Mouse (Mus musculus): Measurements from ENCODE around the gene Pde5a.
A peak's percentile ranks its signal among the peaks of the same experiment; 100 is the strongest.

Pde5a gene

GRCm38 (mm10) chr3:122859829-122860228 lies 131.1 kb downstream of the Pde5a start:
- peak; percentile 54 for DNase-seq (ENCODE audit: low spot score)

DNA sequence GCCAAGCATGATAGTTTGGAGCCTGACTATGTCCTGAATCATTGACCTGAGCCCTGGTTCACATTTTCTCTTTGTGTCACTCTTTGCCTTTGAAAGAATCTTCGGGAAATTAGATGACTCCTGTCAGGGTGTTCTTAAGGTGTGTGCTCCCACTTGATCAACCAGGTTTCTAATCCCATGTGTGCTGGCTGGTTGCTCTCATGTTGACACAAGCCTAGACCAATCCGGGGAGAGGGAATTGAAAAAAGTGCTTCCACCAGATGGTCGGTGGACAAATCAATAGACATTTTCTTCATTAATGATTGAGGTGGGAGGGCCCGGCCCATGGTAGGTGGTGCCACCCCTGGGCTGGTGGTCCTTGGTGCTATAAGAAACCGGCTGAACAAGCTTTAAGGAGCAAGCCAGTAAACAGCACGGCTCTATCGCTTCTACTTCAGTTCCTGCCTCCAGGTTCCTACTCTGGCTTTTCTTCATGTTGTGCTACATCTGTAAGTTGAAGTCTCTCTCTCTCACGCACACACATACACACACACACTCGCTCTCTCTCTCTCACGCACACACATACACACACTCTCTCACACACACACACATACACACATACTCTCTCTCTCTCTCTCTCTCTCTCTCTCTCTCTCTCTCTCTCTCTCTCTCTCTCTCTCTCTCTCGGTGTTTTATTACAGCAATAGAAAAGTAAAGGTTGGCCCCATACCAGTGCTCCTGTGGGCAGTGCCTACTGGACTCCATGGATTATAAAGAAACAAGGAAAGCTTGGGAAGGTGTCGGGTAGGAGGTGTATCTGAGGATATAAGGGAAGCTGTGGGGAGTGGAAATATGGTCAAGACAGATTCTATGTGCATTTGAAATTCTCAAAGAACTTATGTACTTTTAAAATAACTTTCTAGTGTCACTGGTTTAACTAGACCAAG lies 132.1 kb downstream of the Pde5a start:
- no peak for DNase-seq (ENCODE audit: low spot score)

GRCm38 (mm10) chr3:122865092-122865491 lies 136.3 kb downstream of the Pde5a start:
- DNase-seq (ENCODE audit: low spot score) = peak; percentile 17

DNA sequence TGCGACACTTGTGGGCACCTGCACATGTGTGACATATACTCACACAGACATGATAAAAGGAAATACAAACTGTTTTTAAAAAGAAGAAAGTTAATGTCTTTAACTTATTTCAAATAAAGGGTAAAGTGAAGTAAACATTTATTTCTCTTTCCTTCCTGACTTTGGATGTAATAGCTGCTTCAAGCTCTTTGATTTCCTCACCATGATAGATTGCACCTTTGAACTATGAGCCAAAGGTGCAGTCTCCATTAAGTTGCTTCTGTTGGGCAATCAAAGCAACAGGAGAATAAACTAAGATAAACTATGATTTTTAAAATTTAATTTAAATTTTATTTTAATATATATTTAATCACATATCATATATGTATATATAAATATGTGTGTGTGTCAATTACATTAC lies 139.5 kb downstream of the Pde5a start:
- no peak for DNase-seq (ENCODE audit: low spot score)

DNA sequence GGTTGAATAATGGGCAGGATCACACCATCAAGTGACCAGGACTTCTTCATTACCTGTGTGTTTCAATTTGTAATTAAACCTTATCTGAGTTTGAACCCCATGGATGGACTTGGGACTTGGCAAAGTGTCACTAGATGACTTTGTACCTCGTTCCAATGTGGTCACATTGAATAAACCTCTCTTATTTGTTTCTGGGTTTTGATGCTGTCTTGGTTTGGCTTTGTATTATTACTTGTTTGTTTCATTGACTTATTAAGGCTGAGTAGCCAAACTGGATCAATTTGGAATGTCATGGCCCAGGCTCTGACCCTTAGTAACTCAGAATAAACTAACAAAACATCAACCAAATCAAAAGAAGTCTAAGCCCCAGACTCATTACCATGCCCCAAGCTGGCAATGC lies 142.8 kb downstream of the Pde5a start:
- DNase-seq (ENCODE audit: low spot score) = no peak

- no peak for DNase-seq (ENCODE audit: low spot score)
Measured at GRCm38 (mm10) chr3:122876870-122877269, 148.1 kb downstream of the Pde5a start.

DNA sequence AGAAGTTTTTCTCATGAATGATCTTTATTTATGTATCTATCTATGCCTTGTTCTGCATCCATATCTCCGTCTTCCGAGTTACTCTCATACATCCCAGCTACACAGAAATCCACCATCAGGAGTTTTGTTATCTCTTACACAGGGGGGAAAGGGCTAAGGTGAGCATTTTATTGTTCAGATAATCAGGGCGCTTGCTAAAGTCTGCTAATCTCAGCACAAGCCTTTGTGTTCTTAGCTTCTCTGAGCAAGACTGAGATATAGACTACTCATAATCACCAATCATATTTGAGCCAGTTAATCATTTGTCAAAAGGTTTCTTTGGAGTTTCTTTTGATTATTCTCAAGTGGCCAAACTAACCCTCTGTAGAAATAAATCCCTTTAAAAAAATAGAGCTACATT lies 148.8 kb downstream of the Pde5a start:
- DNase-seq (ENCODE audit: low spot score) = no peak

GRCm38 (mm10) chr3:122878705-122879315 lies 150.1 kb downstream of the Pde5a start:
- no peak for DNase-seq (ENCODE audit: low spot score)

DNA sequence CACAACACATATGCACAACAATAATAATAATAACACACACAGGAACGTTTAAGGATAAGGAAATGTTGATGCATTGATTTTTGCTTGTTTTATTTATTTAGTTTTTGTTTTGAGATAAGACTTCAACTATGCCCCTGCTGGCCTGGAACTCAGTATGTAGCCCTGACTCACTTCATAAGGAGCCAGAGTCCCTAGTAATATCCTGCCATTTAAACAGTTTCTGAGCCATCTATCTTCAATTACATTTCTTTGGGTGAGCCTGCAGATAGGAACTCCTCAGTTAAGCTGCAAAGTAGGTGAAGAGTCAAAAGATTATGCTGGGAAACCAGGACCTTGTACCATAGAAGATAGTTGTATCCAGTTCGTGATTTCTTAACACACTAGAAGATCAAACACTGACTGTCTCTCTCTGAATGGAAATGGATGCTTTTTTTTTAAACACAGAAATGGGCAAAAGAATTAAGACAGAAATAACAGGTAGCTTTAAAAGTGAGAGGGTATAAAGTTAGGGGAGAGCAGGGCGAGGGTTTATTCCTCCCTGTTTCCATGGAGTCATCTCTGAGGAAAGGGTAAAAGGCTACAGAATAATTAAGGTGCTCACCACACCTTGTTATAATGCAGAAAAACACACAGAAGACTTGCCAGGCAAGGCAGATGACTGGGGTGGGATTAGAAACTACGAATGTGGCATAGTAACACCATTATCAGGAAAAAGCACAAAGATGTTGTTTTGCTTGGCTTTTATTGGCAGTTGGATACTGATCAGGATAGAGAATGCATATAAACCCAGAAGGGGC lies 159.0 kb downstream of the Pde5a start:
- DNase-seq (ENCODE audit: low spot score) = no peak

DNA sequence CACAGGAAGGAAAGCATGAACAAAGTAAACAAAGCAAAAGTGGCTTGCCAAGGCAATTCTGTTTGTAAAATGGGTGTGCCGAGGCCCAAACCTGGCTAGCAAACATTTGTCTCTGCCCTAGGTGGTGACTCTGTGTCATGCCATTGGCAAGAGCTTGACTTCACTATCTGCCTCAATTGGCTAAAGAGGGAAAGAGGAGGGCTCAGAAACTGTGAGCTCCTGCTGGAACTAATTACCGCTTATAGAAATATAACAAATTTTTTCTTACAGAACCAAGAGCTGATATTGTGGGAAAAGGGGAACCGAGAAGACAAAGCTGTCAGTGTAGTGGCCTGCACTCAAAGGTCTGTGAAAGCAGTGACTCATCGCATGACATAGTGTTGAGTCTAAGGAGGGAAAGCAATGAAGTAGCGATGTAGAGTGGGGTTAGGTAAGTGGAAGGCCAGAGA lies 159.6 kb downstream of the Pde5a start:
- peak; percentile 60 for DNase-seq (ENCODE audit: low spot score)

GRCm38 (mm10) chr3:122894772-122895171 lies 166.0 kb downstream of the Pde5a start, which contains the start of gene Fabp2:
TSS of gene Fabp2 (plus strand) at chr3:122895072.
- no peak for DNase-seq (ENCODE audit: low spot score)

GRCm38 (mm10) chr3:122895189-122895731 lies 166.5 kb downstream of the Pde5a start:
- DNase-seq (ENCODE audit: low spot score) = no peak

DNA sequence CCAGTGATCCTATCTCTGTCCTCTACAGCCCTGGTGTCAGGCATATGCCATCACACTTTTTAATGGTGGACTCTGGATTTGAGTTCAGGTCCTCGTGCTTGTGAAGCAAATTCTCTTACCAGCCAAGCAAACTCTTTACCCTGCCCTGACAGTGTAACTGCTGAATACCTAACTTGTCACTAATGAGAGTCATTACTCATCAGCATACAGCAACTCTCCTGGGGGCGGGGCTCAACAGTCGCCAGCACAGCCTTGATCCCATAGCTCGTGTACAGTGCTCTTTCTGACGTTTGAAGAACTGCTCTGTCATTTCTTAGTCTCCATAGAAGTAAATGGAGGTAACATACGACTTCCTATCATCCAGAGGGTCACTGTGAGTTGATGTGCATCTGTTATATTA lies 169.5 kb downstream of the Pde5a start:
- no peak for DNase-seq (ENCODE audit: low spot score)

DNA sequence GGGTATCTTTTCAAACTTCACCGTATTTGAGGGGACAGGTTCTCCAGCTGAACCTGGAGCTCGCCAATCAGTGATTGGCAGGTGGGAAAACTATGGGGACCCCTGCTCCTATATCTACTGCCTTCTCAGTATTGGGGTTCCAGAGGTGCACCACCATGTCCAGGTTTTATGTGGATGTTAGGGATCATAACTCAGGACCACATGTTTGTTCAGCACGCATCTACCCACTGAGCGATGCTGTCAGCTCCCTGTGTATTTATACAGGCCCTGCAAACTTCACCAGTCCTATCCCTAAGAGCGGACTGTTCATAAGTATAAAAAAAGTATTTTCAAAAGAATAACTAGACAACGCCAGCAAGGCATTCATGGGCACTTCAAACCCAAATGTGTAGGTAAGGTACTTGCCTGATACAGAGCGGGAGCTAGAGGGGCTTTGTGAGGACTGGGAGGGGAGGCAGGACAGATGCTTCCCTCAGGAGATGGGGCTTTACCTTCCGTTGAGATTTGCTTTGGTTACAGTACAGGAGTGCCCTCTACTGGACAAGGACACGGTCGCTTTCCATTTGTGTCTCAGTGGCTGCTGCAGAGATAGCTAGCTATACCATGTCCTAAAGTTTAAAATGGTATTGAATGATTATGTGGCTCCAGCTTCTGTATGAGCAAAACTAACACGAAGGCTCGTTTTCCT lies 175.1 kb downstream of the Pde5a start:
- DNase-seq (ENCODE audit: low spot score) = peak; percentile 72

GRCm38 (mm10) chr3:122907841-122908240 lies 179.1 kb downstream of the Pde5a start:
- no peak for DNase-seq (ENCODE audit: low spot score)

Data from adipocyte (in vitro differentiated cells).